Mouse (Mus musculus): Measurements from ENCODE around the gene Spam1.

- TF ChIP-seq POLR2AphosphoS2 (IDR thresholded peaks at IDR 0.05; ENCODE audit: low read depth, low read length) (no peak), MAX (IDR thresholded peaks at IDR 0.05; ENCODE audit: low read length) (no peak), NELFE (IDR thresholded peaks at IDR 0.05; ENCODE audit: low read depth, low read length) (no peak)
These were observed 31.1 kb downstream of the Spam1 start for GRCm38 (mm10) chr6:24822070-24822469.

Measured in CH12.LX (cell line).